Mouse (Mus musculus): ENCODE measurements around the gene Ltbp4.

Gene Ltbp4

GRCm38 (mm10) chr7:27355745-27356240, 18.3 kb upstream of the Ltbp4 start, which contains the start of gene Shkbp1:
TSS of gene Shkbp1 (minus strand) at chr7:27356019.
- peak; percentile 86 to 88 for DNase-seq (ENCODE audit: low spot score in 2 of 2)

- no peak for DNase-seq (ENCODE audit: low spot score in 2 of 2)
Measured at GRCm38 (mm10) chr7:27355261-27355660, 17.8 kb upstream of the Ltbp4 start.

GRCm38 (mm10) chr7:27354783-27355182, 17.3 kb upstream of the Ltbp4 start:
- no peak for DNase-seq (ENCODE audit: low spot score in 2 of 2)

GRCm38 (mm10) chr7:27354144-27354543, 16.7 kb upstream of the Ltbp4 start:
- DNase-seq (ENCODE audit: low spot score in 2 of 2) = no peak

DNA sequence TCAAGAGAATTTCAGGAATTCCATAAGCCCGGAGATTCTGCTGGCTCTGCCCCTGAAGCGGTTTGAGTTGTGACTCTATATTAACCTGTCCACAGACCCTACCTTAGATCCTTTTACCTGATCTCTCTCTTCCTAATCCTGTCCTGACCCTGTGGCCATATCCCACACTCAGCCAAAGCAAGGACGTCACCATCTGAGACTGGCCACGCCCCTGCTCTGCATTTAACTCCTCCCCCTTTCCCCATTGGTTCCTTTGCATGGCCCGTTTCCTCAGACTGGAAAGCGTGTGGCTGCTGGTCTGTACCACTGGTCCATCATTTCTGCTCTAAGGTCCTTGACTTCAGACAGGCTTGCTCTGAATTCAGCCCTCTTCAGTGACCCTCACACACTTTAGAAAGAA, 8.0 kb upstream of the Ltbp4 start:
- DNase-seq (ENCODE audit: low spot score in 2 of 2) = no peak

DNA sequence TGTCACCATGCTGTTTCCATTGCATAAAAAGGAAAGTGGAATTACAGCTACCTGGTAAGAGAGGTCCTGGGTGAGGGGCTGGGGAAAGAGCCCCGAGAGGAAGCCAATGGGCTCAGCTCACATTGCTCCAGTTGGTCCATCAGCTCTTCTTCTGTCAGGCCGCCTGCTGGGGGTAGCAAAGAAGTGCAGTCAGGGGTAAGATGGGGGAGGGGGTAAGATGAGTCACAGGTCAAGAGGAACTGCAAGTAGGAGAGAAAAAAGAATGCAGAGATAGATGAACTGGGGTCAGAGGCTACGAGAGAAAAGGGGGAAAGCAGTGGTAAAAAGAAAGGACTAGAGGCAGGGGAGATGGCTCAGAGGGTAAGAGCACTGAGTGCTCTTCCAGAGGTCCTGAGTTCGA, 5.1 kb upstream of the Ltbp4 start:
- DNase-seq (ENCODE audit: low spot score in 2 of 2) = no peak

DNA sequence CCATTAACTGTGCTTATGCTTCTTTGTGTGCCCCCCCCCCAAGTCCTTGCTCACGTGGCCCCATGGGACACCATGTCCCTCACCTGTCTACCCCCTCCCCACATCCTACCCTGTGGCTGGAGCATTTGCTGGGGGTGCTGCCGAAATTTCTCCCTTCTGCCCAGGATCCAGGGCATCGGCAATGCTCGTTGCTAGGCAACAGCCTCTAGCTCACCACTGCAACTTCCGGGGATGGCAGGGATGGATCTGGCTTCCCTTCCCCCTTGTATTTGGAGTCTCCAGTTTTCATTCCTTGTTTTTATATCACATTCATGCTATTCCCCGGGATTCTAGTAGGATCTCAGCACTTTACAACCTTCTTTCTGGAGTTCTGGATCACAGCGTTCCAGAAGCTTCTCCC, 2.0 kb upstream of the Ltbp4 start:
- peak; percentile 66 to 73 for DNase-seq (ENCODE audit: low spot score in 2 of 2)

GRCm38 (mm10) chr7:27339114-27339513, 1.6 kb upstream of the Ltbp4 start:
- DNase-seq (ENCODE audit: low spot score in 2 of 2) = peak; percentile 60 to 62

DNA sequence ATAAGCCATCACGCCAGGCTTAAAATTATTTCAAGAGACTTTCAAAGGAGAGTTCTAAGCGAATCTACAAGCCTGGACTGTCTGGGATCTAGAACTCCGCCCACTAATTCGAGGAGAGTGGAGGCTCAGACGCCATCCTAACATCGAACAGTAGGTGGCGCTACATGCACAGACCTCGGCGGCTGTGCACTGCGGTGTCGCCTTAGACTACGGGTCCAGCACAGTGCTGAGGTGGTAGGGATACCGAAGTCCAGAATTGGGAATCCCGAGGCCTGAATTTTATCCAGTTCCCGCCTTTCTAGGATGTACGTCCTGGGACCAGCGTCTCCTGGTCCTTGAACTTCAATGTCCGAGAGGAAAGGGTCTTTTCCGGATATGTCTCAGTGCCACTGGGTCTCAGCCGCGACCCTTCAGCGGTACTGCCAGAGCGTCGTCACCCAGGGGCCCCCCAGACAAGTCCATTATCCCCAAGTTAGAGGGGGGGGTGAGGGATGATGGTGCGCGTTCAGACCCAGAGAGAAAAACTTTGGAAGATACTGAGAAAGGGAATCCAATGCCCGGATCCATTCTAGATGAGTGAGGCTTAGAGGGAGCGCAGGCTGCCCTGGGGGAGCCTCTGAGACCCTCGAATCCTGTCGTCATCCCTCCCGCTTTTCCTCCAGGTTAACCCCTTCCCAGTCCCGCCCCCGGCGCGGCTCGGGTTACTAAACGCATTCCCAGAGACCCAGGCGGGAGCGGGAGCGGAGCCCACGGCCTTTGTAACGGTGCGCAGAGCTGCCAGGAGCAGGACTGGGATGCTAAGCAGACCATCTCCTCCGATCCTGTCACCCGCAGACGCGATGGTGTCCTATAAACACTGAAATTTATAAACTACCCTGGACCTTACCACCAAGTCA, 1.3 kb downstream of the Ltbp4 start:
- peak; percentile 93 to 95 for DNase-seq (ENCODE audit: low spot score in 2 of 2)

DNA sequence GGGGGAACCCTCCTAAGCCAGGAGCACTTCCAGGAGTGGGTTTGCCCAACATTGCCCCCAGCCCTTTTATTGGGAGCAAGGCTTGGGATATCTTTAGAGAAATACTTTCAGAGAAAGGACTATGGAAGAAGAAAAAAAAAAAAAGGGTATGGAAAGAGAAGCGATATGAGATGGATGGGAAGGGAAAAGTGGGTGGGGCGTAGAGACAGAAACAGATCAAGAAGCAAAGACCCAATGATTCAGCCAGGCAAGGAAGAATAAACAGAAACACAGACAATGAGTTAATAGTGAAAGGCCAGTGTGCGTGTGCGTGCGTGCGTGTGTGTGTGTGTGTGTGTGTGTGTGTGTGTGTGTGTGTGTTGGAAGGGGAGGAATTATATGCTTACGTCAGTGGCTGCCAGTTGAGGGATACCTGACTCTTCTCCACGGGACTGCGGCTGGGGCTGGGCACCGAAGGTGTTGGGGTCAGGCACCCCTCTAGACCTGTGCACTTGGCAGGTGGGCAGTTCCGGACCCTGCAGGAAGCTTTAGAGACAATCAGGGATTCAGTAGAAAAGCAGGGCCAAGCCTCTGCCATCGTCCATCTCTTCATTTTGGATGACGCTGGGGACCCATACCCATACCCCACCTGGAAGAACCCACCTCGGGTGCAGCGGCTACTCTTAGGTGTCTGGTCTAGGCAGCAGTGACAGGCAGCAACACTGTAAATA, 2.3 kb downstream of the Ltbp4 start:
- no peak for DNase-seq (ENCODE audit: low spot score in 2 of 2)

- DNase-seq (ENCODE audit: low spot score in 2 of 2) = no peak
Measured at GRCm38 (mm10) chr7:27334405-27334911, 3.0 kb downstream of the Ltbp4 start.

DNA sequence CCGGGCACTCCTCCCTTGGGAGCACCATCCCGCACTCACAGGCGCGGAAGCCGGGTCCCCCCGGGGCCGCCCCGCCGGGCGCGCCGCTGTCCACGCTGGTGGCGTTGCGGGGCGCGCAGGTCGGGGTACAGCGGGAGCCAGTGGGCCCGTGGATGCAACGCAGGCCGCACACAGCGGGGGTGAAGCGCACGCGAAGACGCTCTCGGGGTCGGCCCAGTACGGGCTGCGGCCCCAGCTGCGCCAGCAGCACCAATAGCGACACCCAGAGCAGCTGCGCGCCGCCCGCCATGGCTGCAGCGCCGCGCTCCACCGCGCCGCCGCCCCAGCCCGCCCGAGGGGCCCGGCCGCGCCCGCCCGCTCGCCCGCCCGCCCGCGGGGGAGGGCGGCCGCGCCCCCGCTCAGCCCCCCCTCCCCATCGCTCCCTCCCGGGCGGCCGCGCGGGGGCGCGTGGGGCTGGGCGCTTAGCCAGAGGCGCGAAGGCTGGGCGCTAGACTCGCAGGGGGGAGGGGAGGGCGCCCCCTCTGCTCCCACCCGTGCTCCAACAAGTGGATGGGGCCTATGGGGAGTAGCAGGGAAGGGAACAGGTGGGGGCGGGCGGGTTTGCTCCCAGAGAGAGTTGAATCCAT, 4.1 kb downstream of the Ltbp4 start:
- no peak for DNase-seq (ENCODE audit: low spot score in 2 of 2)

- peak; percentile 78 to 81 for DNase-seq (ENCODE audit: low spot score in 2 of 2)
Measured at GRCm38 (mm10) chr7:27332353-27333199, 4.9 kb downstream of the Ltbp4 start.

GRCm38 (mm10) chr7:27331854-27332253, 5.6 kb downstream of the Ltbp4 start:
- no peak for DNase-seq (ENCODE audit: low spot score in 2 of 2)

DNA sequence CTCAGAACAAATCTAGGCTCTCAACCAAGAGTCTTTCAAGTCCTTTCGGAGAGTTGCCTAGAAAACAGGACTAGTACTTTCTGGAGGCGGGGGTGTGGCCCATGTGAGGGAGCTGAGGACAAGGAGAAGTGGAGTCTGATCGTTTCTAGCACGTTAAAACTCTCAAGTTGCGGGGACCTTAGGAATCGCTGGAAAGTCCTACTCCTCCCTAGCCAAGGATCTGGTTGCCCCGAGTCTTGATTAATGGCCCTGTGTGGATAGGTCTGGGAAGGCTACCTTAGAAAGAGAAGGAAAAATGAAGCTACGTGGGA, 6.0 kb downstream of the Ltbp4 start:
- peak in 1 of 2 experiments; percentile 47 for DNase-seq (ENCODE audit: low spot score in 2 of 2)

DNA sequence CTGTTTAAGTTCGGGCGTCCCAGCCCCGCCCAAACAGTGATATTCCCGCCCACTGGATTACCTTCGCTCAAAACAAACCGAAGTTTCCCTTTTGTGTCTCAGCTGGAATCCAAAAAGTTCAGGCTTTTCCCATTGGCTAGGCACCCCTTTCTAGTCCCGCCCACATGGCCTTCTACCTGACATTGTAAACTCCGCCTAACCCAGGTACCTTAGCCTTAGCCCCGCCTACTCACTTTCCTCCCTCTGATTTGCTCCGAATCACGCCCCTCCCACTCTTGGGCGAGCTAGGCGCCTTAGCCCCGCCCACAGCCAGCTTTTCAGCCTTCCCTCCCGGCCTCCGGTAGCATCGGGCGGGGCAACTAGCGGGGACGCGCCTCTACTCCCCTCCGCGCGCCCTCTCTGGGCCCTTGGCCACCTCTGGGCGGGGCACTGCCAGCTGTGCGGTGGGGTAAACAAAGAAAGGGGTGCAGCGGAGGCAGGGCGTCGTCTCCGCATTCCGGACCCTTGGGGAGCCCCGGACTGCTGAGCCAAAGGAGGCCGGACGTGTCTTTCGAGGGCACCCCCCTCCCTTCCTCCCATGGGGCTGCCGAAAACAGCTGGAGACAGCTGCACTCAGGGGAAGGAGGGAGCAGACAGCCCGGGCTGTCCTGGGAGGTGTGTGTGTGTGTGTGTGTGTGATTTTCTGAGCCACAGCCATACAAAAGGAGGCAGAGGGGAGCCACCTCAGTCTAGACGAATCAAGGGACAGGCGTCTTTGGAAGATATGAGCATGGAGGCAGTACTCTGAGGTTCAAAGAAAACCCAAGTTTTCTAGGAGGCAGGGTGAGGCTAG, 6.6 kb downstream of the Ltbp4 start:
- DNase-seq (ENCODE audit: low spot score in 2 of 2) = peak in 1 of 2 experiments; percentile 63

DNA sequence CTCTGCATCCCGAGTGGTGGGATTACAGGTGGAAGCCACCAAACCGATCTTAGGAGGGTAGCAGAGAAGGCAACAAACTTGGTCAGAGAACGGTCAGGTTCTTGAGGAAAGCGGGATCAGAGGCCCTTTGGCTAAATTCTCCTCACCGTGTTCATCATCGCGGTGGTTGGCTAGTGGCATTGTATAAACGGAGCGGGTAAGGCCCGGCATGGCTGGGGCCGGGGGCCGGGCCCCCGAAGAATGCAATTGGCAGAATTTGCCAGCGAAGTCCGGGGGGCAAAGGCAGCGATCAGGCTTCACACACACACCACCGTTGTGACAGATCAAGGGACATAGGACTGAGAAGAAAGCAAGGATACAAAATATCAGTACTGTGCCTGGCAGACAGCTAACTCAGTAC, 7.5 kb downstream of the Ltbp4 start:
- no peak for DNase-seq (ENCODE audit: low spot score in 2 of 2)

GRCm38 (mm10) chr7:27329326-27329947, 8.1 kb downstream of the Ltbp4 start:
- DNase-seq (ENCODE audit: low spot score in 2 of 2) = peak; percentile 71 to 81

GRCm38 (mm10) chr7:27328648-27329047, 8.8 kb downstream of the Ltbp4 start:
- no peak for DNase-seq (ENCODE audit: low spot score in 2 of 2)

DNA sequence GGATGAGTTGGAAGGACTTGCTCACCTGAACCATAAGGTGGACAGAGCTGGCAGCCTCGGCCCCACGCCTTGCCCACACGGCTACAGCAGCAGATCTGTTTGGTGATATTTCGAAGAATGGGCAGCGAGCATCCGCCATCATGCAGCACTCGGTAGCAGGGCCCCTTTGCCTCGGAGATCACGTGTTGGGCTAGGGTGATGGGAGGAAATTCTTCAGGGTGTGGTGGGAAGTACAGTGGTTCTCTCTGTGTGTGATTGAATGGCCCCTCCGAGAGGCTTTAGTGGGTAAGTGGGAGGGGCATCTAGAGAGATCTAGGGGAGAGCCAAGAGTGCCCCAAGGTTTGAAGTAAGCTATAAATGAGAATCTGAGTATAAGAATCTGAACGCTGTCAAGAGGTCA, 9.3 kb downstream of the Ltbp4 start:
- DNase-seq (ENCODE audit: low spot score in 2 of 2) = no peak

Measured in right cerebral cortex, adult 2 months (tissue).